Comparison of ENCODE assay signal across 13 mouse cellular contexts in the genomic region with DNA sequence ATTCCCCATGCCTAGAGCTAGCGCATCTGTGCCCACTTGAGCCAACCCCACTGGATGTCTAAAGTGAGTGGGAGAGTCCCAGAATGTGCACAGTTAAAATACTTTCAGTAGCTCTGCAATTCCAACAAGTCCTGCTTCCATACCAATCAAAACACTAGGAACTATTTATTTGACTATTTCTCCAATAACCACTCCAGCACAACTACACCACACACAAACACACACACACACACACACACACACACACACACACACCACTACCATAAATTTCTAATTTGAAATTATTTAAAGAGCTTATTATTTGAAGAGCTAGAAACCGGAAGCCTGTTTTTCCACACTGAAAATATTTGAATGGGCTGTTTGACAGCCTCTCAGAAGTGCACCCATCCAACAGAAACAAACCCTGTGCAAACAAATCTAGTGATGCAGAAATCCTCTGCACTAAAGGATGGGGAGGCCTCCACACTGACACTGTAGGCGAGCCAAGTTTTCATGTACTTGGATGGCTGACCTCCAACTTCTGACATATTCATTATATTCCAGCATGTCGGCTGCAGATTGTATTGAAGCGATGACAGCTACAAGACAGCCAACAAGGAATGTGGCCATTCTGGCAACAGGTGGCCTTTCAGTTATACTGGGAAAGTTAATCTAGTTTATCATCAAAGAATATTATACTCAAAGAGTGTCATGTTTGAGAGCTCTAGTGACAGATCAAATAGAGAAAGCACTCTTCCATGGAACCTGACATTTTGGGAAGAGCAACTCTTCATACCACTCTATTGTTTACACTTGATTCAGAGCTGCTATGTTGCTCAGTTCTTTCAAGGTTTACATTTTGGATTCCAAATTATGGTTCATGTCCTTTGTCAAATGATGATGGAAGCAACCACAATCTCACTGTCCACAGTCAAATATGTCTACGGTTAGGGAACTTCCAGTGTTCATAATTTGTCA.
DNase-seq lines count a peak whose midpoint lies in the region; ATAC-seq lines count a peak whose summit lies in the region.
"Had no signal": no experiment of that assay in that cellular context is flagged by ENCODE, and none has a peak within 500 bp of the region (broad histone marks: within the 10 kb centered on the region; RNA-seq: fewer than 3 reads in every experiment).

No protein-coding gene starts in this region.

- no peak overlapping the region for H3K9ac ChIP-seq in heart, embryonic 13.5 days
- H3K9ac ChIP-seq: liver, embryonic 13.5 days; midbrain, embryonic 13.5 days; neural tube, embryonic 13.5 days had no signal

- H3K27ac ChIP-seq in heart, embryonic 13.5 days (replicated peaks) = no peak overlapping the region
- H3K27ac ChIP-seq: liver, embryonic 13.5 days; midbrain, embryonic 13.5 days; neural tube, embryonic 13.5 days had no signal

- intact Hi-C loops in heart, postnatal 25 days (cut with DNase I) = no loop called here

- WGBS in heart, embryonic 13.5 days = 44% methylated on average over 6 of the region's 6 CpGs

- peaks cover 46% of the 10 kb centered on the region for H3K27me3 ChIP-seq in heart, embryonic 13.5 days (replicated peaks)
- no peaks in the 10 kb centered on the region for H3K27me3 ChIP-seq in splenic B cell, adult 2 months (ENCODE audit: control insufficient read depth, insufficient read depth, low read length, poor library complexity, severe bottlenecking)
- H3K27me3 ChIP-seq: liver, embryonic 13.5 days; neural tube, embryonic 13.5 days had no signal

- peaks cover 16% of the 10 kb centered on the region for H3K4me1 ChIP-seq in heart, embryonic 13.5 days
- H3K4me1 ChIP-seq: liver, embryonic 13.5 days; midbrain, embryonic 13.5 days; neural tube, embryonic 13.5 days had no signal

- H3K4me2 ChIP-seq in heart, embryonic 13.5 days = no peak overlapping the region
- H3K4me2 ChIP-seq: liver, embryonic 13.5 days; midbrain, embryonic 13.5 days; neural tube, embryonic 13.5 days had no signal

- no peaks in the 10 kb centered on the region for H3K36me3 ChIP-seq in heart, embryonic 13.5 days
- H3K36me3 ChIP-seq in splenic B cell, adult 2 months (ENCODE audit: control insufficient read depth, insufficient read depth, low read length, poor library complexity, severe bottlenecking) = no peaks in the 10 kb centered on the region
- H3K36me3 ChIP-seq: liver, embryonic 13.5 days; midbrain, embryonic 13.5 days; neural tube, embryonic 13.5 days had no signal

- DNase-seq in heart, postnatal 25 days (ENCODE audit: low spot score) = no peak
- DNase-seq in kidney, postnatal 10 days = peak; percentile 52
- DNase-seq in kidney, adult 18-20 months = no peak
- DNase-seq in retina, postnatal 1 day = peak; percentile 47
- DNase-seq in retina, embryonic 14.5 days (ENCODE audit: low spot score) = no peak
- peak; percentile 5 for DNase-seq in splenic B cell, adult 2 months (ENCODE audit: low read depth, low spot score)
- DNase-seq in spleen, postnatal 14 days (ENCODE audit: low spot score in 2 of 2) = no peak
- DNase-seq: cerebellum, adult 2 months; liver, embryonic 13.5 days; right cerebral cortex, postnatal 14 days had no signal

- H3K4me3 ChIP-seq in heart, embryonic 13.5 days = no peak overlapping the region
- H3K4me3 ChIP-seq: liver, embryonic 13.5 days; midbrain, embryonic 13.5 days; neural tube, embryonic 13.5 days had no signal

- no peaks in the 10 kb centered on the region for H3K9me3 ChIP-seq in heart, embryonic 13.5 days
- H3K9me3 ChIP-seq: liver, embryonic 13.5 days; midbrain, embryonic 13.5 days; neural tube, embryonic 13.5 days had no signal

- 0 out of 2 replicates have a peak, but pooled peaks have one; percentile 46 for ATAC-seq in heart, embryonic 13.5 days (ENCODE audit: extremely low read depth, insufficient number of reproducible peaks, low FRiP score, low TSS enrichment)
- ATAC-seq: midbrain, embryonic 13.5 days had no signal

Comparison
In these comparisons a context has a peak if more than half of its experiments do, and no peak if none do; other contexts are left out.
1. DNase-seq: peak in kidney, postnatal 10 days (single experiment), retina, postnatal 1 day (single experiment) and splenic B cell, adult 2 months (single experiment); none in heart, postnatal 25 days (single experiment), kidney, adult 18-20 months (single experiment), retina, embryonic 14.5 days (single experiment) and spleen, postnatal 14 days (0 of 2).